Mouse (Mus musculus) heart, postnatal 0 days (tissue): Measurements from ENCODE around the gene Impad1.

Source experiments
- CTCF ChIP-seq: IDR thresholded peaks from 2 replicates; pipeline ENCODE4 v1.5.1; 2016; ENCODE audit warnings: antibody characterized with exemption, control low read depth, low read depth
- EP300 ChIP-seq: IDR thresholded peaks from 2 replicates; pipeline ENCODE4 v1.6.1; 2016; ENCODE audit warnings: antibody characterized with exemption, low read depth

DNA sequence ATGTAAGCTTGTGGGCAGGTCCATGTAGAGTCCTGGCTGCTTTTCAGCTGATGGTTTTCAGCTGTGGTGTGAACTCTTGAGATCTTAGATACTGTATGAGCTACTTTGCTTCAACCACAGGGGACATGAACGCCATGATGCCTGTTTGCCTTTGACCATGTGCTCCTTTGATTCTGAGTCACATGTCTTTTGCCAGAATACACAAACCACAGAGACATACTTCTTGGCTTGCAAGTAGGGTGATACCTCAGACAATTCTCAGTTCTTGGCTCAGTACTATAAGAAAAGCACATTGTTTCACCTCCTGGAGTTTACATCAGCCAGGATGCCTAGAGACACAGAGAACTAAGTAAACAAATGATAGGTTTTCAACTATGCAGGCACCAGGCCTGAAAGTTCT, 29.0 kb upstream of the Impad1 start:
- no peak for TF ChIP-seq CTCF
- no peak for TF ChIP-seq EP300
